Mouse (Mus musculus): ENCODE data around the gene Fam160a2.

The Fam160a2 gene

GRCm38 (mm10) chr7:105399935-105400624 is at the start of gene Fam160a2:
TSS of gene Fam160a2 (minus strand) at chr7:105400054.
- peak; percentile 100 for DNase-seq

DNA sequence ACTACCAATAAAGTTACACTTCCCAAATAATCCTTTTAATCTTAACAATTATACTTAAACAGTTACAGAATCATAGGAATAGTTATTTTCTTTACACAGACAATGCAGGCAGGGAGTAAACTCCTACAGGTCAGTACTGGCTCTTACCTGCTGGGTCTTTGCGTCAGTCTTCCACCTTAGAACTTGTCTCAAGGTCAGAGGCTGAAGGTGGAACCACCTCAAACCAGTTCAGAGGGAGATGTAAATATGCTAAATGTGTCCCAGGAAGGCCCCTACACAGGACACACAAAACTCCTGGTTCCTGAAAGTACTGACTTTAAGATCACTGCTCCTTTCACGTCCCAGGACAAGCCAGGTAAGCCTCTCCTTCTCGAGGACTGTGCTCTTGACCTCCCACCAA is 45.2 kb upstream of the Fam160a2 start:
- no peak for DNase-seq

GRCm38 (mm10) chr7:105441426-105441825 is 41.6 kb upstream of the Fam160a2 start:
- no peak for DNase-seq

DNA sequence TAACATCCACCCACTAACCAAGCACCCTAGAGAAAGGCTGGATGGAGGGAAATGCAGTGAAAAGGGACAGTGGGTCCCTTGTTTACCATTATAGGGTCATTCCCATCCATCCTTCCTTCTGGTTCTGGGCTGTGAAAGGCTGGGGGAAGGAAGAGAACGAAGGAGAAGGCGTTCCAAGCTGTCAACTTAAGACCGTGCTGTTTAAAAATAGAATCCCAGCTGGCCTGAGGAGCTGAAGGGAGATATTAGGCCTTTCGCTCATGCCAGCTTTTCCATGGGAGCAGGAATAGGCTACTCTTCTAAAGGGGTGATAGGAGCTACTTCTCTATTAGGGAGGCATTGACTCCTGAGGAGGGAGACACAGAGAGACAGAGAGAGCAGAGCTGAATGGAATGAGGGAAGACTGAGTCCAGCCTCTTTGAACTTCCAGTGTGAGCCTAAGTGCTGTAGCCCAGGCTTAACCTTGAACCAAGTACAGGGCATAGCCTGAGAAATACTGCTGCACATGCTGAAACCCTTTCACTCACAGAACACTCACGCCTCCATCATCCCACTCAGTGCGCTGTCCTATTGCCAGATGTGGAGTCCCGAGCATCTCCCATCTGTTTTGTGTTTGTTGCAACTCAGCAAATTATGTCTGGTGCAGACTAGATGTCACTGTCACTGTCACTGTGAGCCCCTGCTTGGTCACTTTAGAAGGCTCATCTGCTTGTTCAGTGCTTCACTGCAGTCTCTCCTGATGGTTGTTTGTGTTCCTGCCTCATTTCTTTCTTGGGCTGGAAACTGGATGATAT is 38.3 kb upstream of the Fam160a2 start:
- DNase-seq, result no peak

GRCm38 (mm10) chr7:105434798-105435197 is 34.9 kb upstream of the Fam160a2 start:
- no peak for DNase-seq

- DNase-seq, result no peak
Observed at GRCm38 (mm10) chr7:105433859-105434258, 34.0 kb upstream of the Fam160a2 start.

DNA sequence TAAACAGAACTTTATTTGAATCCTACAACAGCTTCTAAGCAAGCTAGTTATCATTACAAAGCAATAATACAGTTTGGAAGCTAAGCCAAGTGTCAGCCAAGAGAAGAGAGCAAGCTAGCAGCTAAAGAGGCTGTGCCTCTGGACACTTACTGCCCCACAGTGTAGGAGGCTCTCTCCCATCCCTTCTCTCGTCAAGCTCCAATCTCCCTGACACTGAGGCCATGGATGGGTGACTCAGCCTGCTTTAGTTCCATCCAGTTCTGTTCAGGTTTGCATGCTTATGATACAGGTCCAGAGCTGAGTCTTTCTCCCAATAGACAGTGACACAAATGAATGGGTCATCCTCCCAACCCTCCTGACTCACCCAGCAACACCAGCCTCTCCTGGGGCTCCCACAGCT is 32.2 kb upstream of the Fam160a2 start:
- DNase-seq, result no peak

DNA sequence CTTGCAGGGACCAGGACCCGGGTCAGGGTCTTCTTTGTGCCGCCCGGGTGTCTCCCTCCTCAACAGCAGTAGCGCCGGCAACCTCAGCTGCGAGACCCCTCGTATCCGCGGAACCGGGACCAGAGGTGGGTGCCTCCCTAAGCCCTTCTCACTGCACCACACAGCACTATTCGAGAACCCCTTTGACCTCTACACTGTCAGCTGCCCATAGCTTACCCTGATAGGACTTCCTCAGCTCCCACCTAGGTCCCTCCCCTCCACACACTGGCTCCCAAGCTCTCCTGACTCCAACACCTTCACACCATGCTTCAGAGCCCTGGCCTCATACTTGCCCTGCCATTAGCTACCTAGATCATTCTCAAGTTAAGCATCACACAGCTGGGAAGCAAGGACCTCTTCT is 26.2 kb upstream of the Fam160a2 start:
- no peak for DNase-seq

DNA sequence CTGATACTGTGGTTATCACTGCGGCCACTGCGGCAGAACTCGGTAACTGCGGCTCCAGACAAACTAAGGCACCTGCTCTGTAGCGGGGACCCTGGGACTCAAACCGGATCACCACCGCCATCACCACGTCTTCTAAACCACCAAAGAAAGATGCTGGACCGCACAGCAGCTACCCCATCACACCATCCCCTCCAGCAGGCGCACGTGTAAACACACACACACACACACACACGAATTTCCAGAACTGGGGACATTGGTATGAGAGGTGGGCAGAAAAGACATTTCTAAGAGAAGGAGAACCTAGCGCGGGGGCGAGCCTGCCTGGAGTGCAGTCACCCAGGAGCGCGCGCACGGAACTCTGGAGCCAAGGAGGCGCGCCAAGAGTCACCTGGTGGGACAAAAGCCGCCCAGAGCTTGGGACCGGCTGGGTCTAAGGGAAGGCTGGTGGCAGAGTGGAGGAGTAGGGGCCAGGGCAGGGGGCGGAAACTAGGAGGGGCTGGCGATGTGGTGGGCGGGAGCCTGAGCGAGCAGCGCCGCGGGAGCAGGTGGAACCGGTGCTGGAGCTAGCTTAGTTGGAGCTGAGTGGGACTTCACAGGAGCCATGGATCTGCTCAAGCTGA is 25.7 kb upstream of the Fam160a2 start, which contains the start of gene Cckbr:
TSS of gene Cckbr (plus strand) at position 308 of the 620 bp plus-strand sequence.
- no peak for DNase-seq

GRCm38 (mm10) chr7:105424368-105424767 is 24.5 kb upstream of the Fam160a2 start:
- no peak for DNase-seq

- DNase-seq, result no peak
Observed at GRCm38 (mm10) chr7:105420903-105421302, 21.0 kb upstream of the Fam160a2 start.

DNA sequence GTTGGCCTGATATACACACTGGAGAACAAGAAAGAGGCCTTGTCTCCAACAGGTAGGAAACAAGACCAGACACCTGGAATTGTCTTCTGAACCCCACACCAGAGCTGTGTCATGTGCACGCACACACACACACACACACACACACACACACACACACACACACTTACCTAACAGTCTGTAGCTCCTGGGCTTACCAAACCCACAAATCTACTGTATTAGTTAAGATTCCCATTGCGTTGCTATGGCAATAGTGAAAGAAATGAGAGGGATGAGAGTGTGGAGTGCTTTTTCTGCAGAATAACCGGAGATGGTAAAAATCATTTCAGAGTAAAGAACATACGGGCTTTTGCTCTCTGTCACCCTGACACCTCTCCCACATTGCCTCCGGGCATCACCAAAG is 18.3 kb upstream of the Fam160a2 start:
- DNase-seq, result no peak

- DNase-seq, result no peak
Observed at GRCm38 (mm10) chr7:105416529-105416928, 16.7 kb upstream of the Fam160a2 start.

DNA sequence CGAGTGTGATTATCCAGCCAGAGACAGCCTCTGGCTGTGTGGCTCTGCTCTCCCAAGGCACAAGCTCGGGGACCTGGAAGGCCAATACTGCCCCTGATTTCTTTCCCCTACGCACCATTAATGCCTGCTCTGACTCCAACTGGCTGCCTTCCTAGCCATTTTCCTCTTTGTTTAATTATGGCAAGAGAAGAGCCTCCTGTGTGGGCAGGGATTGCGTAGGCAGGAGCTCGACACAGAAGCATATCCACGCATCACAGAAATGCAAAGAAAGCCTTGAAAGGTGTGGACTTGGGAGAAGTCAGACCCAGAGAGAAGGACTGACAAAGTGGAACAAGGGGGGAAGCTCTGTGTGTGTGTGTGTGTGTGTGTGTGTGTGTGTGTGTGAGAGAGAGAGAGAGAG is 14.5 kb upstream of the Fam160a2 start:
- no peak for DNase-seq

GRCm38 (mm10) chr7:105411874-105412632 is 12.2 kb upstream of the Fam160a2 start:
- DNase-seq, result peak; percentile 76

DNA sequence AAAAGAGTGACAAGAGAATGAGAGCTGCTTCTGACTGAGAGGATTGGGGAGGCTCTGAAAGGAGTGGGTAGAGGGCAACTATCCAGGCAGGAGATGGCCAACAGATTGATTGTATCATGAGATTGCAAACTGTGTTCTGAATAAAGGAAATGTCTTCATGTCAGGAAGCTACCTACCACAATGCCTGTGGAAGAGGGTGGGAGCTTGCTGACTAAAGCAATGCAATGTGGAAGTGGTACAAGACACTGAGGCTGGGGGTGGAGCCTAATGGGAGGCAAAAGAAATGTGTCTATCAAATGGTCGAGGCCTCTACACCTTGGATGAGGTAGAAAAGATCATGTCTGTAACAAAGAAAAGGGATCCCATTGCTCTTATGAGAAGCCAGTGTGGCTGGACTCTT is 6.5 kb upstream of the Fam160a2 start:
- no peak for DNase-seq

DNA sequence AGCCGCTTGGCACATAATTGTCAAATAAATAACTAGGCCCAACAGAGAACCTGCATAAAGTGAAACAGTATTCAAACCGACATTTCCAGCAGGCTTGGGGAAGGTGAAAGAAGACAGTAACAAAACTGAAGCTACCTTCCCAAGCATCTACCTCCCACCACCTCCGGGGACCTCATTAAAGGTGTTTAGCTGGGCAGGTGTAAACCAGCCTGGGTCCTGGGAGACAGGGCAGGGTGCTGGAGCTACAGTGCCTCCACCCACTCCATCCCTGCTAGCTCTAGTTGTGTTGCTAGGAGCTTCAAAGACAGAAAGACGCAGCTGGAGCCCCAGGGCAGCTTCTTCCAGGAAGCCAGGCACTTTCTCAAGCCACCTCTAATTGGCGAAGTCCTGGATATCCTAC is 4.4 kb upstream of the Fam160a2 start, which contains the start of gene Cnga4:
TSS of gene Cnga4 (plus strand) at position 301 of the 400 bp plus-strand sequence.
- DNase-seq, result no peak

GRCm38 (mm10) chr7:105399058-105399934 is 558 bp downstream of the Fam160a2 start:
- DNase-seq, result no peak

- no peak for DNase-seq
Observed at GRCm38 (mm10) chr7:105396126-105396525, 3.7 kb downstream of the Fam160a2 start.

- no peak for DNase-seq
Observed at GRCm38 (mm10) chr7:105395131-105395820, 4.6 kb downstream of the Fam160a2 start.

DNA sequence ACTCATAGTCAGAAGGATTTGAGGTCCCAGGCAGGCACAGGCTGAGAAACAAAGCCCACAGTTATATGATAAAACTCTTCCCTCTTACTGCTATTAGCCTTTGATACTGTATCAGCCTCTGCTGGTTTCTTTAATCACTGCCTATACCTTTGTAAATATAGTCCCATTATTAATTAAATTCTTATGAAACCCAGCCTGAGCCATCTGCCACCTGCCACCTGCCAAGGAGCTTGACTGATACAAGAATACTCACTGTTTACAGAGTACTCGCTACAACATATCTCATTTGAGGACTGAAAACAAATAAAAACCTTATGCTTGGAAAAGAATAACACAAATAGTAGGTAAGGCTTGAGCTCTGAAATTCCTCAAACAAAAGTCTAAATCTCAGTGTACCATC is 5.2 kb downstream of the Fam160a2 start:
- peak; percentile 43 for DNase-seq

Measured in cerebellum, adult 8-10 months (tissue).